19 mouse cellular contexts compared by ENCODE assay signal in genomic region chr2:104150608-104151397, GRCm38 (mm10). TPM values are rescaled to one million over a fixed set of nuclear protein-coding genes. Genes with fewer than 3 reads are reported as not detected.
DNase-seq lines count a peak whose midpoint lies in the region; TF ChIP-seq lines count a peak whose summit lies in the region.
"Had no signal": no experiment of that assay in that cellular context is flagged by ENCODE, and none has a peak within 500 bp of the region (broad histone marks: within the 10 kb centered on the region; RNA-seq: fewer than 3 reads in every experiment).

No protein-coding gene starts in this region.

- no peak for TF ChIP-seq CTCF in gastrocnemius, adult 2 months (IDR thresholded peaks at IDR 0.05)
- no peak for TF ChIP-seq CTCF in C2C12 (IDR thresholded peaks at IDR 0.05; ENCODE audit: control insufficient read depth, insufficient read depth, insufficient read length)

- no peaks in the 10 kb centered on the region for H3K79me2 ChIP-seq in C2C12 (ENCODE audit: control insufficient read depth, insufficient read depth)

- peak overlapping the region; percentile 89 for H3K27ac ChIP-seq in gastrocnemius, adult 2 months
- H3K27ac ChIP-seq: forebrain, embryonic 15.5 days; heart, embryonic 13.5 days; hindbrain, embryonic 10.5 days; macrophage had no signal

- intact Hi-C loops in gastrocnemius, adult 2 months (cut with DNase I) = loop anchor here (2.0 kb wide), 1 partner anchor 48 kb away; no protein-coding TSS in a partner anchor
- intact Hi-C loops in gastrocnemius, postnatal 14 days (cut with DNase I; ENCODE audit: low total_unique reads) = no loop called here

- H3K36me3 ChIP-seq in C2C12 (ENCODE audit: control insufficient read depth, insufficient read depth) = no peaks in the 10 kb centered on the region
- H3K36me3 ChIP-seq: heart, embryonic 13.5 days; hindbrain, embryonic 10.5 days had no signal

- H3K79me3 ChIP-seq in C2C12 (ENCODE audit: low read depth) = no peaks in the 10 kb centered on the region

- peak; percentile 45 to 82 for DNase-seq in adrenal gland, adult (ENCODE audit: inconsistent age in 2 of 2, low spot score in 1 of 2)
- no peak for DNase-seq in adrenal gland, postnatal 4 days (ENCODE audit: low spot score in 2 of 2)
- DNase-seq in gastrocnemius, adult 2 months = peak; percentile 68
- DNase-seq in gastrocnemius, postnatal 10 days = no peak
- DNase-seq in gastrocnemius, postnatal 14 days = peak; percentile 41
- no peak for DNase-seq in T-cell, adult 2 months (ENCODE audit: low spot score)
- DNase-seq in ovary, postnatal 36 days (ENCODE audit: low spot score) = no peak
- DNase-seq: kidney, adult 2 months; kidney, postnatal 36 days; lung, embryonic 14.5 days; midbrain, embryonic 14.5 days; thymus, adult 18-20 months had no signal

- no peaks in the 10 kb centered on the region for H3K27me3 ChIP-seq in C2C12 (ENCODE audit: control insufficient read depth, insufficient read depth, insufficient read length)
- H3K27me3 ChIP-seq: forebrain, embryonic 15.5 days; heart, embryonic 13.5 days had no signal

- H3ac ChIP-seq in C2C12 (ENCODE audit: control insufficient read depth, insufficient read length, low read depth) = no peak overlapping the region

- no peak overlapping the region for H3K4me3 ChIP-seq in gastrocnemius, adult 2 months
- no peak overlapping the region for H3K4me3 ChIP-seq in C2C12 (ENCODE audit: insufficient read depth, poor library complexity, severe bottlenecking)
- H3K4me3 ChIP-seq: forebrain, embryonic 15.5 days; heart, embryonic 13.5 days; hindbrain, embryonic 10.5 days had no signal

TF ChIP-seq in C2C12, 6 proteins besides CTCF, POLR2A, EP300 and RAD21:
- TF ChIP-seq MYOG (IDR thresholded peaks at IDR 0.05; ENCODE audit: control insufficient read depth, extremely low read depth, insufficient read length) (no peak), CEBPB (IDR thresholded peaks at IDR 0.05; ENCODE audit: low read depth) (peak; percentile 32), USF1 (IDR thresholded peaks at IDR 0.05; ENCODE audit: low read depth) (no peak), MYOD1 (IDR thresholded peaks at IDR 0.05; ENCODE audit: control insufficient read depth, insufficient read length, low read depth) (peak; percentile 99)
TF ChIP-seq in C2C12: peak in this region for 2.

RNA-seq across cellular contexts. Expression of gene A930018P22Rik, which starts 28.2 kb away (rescaled TPM):
- 1 to 10 TPM in 1 of 2 experiments, under 1 TPM in 1; 0.76 to 1.2 TPM for total RNA-seq in adrenal gland, postnatal 4 days (2021)
- total RNA-seq in gastrocnemius, adult 2 months (2021) = under 1 TPM; 0.39 to 0.61 TPM
- 1 to 10 TPM; 2.2 to 2.7 TPM for total RNA-seq in gastrocnemius, postnatal 10 days (2021)
- polyA plus RNA-seq in C2C12 (2012; fragmentation: generic; extraction: Trizol) = 0.13 TPM
- total RNA-seq in gastrocnemius, postnatal 14 days (2021) = 1 to 10 TPM; 1.7 to 1.8 TPM
- total RNA-seq: layer of hippocampus, postnatal 10 days had no signal
- polyA plus RNA-seq: forebrain, embryonic 15.5 days; liver, embryonic 11.5 days; lung, embryonic 14.5 days; macrophage; midbrain, embryonic 14.5 days had no signal

RNA-seq across cellular contexts. Expression of gene Cd59a, which starts 55.2 kb away (rescaled TPM):
- 10 to 100 TPM; 26.6 to 28.4 TPM for total RNA-seq in adrenal gland, postnatal 4 days (2021)
- 10 to 100 TPM; 14.3 to 18.4 TPM for total RNA-seq in gastrocnemius, adult 2 months (2021)
- 10 to 100 TPM; 20.7 to 24.7 TPM for total RNA-seq in gastrocnemius, postnatal 10 days (2021)
- polyA plus RNA-seq in C2C12 (2012; fragmentation: generic; extraction: Trizol) = 2.2 TPM
- total RNA-seq in gastrocnemius, postnatal 14 days (2021) = 10 to 100 TPM; 22.1 to 23.6 TPM

Comparison
In these comparisons a context has a peak if more than half of its experiments do, and no peak if none do; other contexts are left out.
1. DNase-seq: peak in adrenal gland, adult (2 of 2), gastrocnemius, adult 2 months (single experiment) and gastrocnemius, postnatal 14 days (single experiment); none in adrenal gland, postnatal 4 days (0 of 2), gastrocnemius, postnatal 10 days (single experiment), T-cell, adult 2 months (single experiment) and ovary, postnatal 36 days (single experiment).